Mouse (Mus musculus) spleen, adult 2 months (tissue): ENCODE measurements around the gene Alms1. TPM values are rescaled to one million over a fixed set of nuclear protein-coding genes. Genes with fewer than 3 reads are reported as not detected.

ENCODE experiments used
- DNase-seq, 2 experiments: peaks; one replicate each; pipeline versions ENCODE4 v3.0.0 to v3.0.0-alpha.2; 2012 to 2021; ENCODE audit warnings: low spot score in 2 of 2, low read depth in 1 of 2
- H3K27ac ChIP-seq: fragments of 200-500 bp; 2 replicates; pipeline ENCODE4 v1.5.1; 2012; ENCODE audit warnings: low read length, inconsistent platforms; ENCODE audit not compliant: insufficient read depth
- H3K27me3 ChIP-seq: fragments of 200-500 bp; 2 replicates; pipeline ENCODE4 v1.6.1; 2012; ENCODE audit warnings: mild to moderate bottlenecking, moderate library complexity, low read length, inconsistent platforms; ENCODE audit not compliant: control insufficient read depth, insufficient read depth
- H3K36me3 ChIP-seq: fragments of 200-500 bp; 2 replicates; pipeline ENCODE4 v1.6.1; 2012; ENCODE audit warnings: mild to moderate bottlenecking, low read length, inconsistent platforms; ENCODE audit not compliant: control insufficient read depth, insufficient read depth
- H3K4me1 ChIP-seq: fragments of 200-500 bp; 2 replicates; pipeline ENCODE4 v1.6.1; 2011; ENCODE audit warnings: inconsistent platforms; ENCODE audit not compliant: control insufficient read depth, insufficient read depth, insufficient read length
- H3K4me3 ChIP-seq: fragments of 200-500 bp; 2 replicates; pipeline ENCODE4 v1.5.1; 2011; ENCODE audit warnings: mild to moderate bottlenecking, inconsistent platforms; ENCODE audit not compliant: insufficient read depth, insufficient read length; ENCODE audit errors: extremely low read depth
- CTCF ChIP-seq: fragments of 200-500 bp; IDR thresholded peaks from 2 replicates; pipeline ENCODE4 v1.5.1; 2011; ENCODE audit warnings: mild to moderate bottlenecking, inconsistent platforms; ENCODE audit not compliant: insufficient read depth, insufficient read length, insufficient replicate concordance; ENCODE audit errors: extremely low read depth
- POLR2A ChIP-seq: fragments of 200-500 bp; IDR thresholded peaks from 2 replicates; pipeline ENCODE4 v1.6.1; 2011; ENCODE audit warnings: low read depth, low read length, inconsistent platforms
- WGBS: fragments of 180-500 bp; shearing (Covaris S2); methylation state at CpG from one replicate; pipeline ENCODE4 v1.1.7; 2018; 5-methylcytosine and 5-hydroxymethylcytosine counted together
- polyA plus RNA-seq: library from polyadenylated mRNA; depleted of rRNA; stranded (reverse); fragments of >200 nt; gene quantifications from 2 replicates; pipeline ENCODE4 v1.2.3, GENCODE M21; 2012

The Alms1 gene
- polyA plus RNA-seq, 1 experiment: 0.41 TPM

- no peak for DNase-seq
- 68% methylated on average over 4 of the region's 4 CpGs for WGBS
- H3K36me3 ChIP-seq: no peaks in the 10 kb centered on the region
- TF ChIP-seq POLR2A: no peak
- TF ChIP-seq CTCF: no peak
- no peak overlapping the region for H3K27ac ChIP-seq
- no peaks in the 10 kb centered on the region for H3K27me3 ChIP-seq
- no peak overlapping the region for H3K4me3 ChIP-seq
- no peaks in the 10 kb centered on the region for H3K4me1 ChIP-seq
Measured at GRCm38 (mm10) chr6:85584612-85585011, 2.7 kb upstream of the Alms1 start.

DNA sequence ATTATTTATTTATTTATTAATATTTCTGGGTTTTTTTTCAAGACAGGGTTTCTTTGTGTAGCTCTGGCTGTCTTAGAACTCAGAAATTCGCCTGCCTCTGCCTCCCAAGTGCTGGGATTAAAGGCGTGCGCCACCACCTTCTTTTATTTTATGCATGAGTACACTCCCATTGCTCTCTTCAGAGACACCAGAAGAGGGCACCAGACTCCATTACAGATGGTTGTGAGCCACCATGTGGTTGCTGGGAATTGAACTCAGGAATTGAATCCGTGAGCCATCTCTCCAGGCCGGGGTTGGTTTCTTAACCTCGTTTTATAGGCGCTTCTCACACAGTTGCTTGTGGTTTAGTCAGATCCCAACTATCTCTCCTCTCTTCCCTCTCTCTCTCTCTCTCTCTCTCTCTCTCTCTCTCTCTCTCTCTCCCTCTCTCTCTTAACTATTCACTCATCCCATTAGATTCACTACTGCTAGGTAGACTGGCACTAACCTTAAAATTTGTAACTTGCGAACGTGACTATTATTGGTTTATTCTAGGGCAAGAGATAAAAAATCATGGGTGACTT is 445 bp upstream of the Alms1 start:
- H3K27me3 ChIP-seq: no peaks in the 10 kb centered on the region
- peak overlapping the region; percentile 95; the same call in 1 of the 2 replicates for H3K4me3 ChIP-seq
- H3K27ac ChIP-seq: no peak overlapping the region
- H3K36me3 ChIP-seq: no peaks in the 10 kb centered on the region
- no peak for TF ChIP-seq CTCF
- TF ChIP-seq POLR2A: no peak
- no peak for DNase-seq
- no peaks in the 10 kb centered on the region for H3K4me1 ChIP-seq
- WGBS: 51% methylated on average over 9 of the region's 9 CpGs

GRCm38 (mm10) chr6:85588164-85588563 is 833 bp downstream of the Alms1 start:
- DNase-seq: no peak
- no peak overlapping the region for H3K27ac ChIP-seq
- no peaks in the 10 kb centered on the region for H3K4me1 ChIP-seq
- H3K36me3 ChIP-seq: no peaks in the 10 kb centered on the region
- TF ChIP-seq POLR2A (no peak), CTCF (no peak)
- peak overlapping the region; percentile 95 for H3K4me3 ChIP-seq
- WGBS: 2% methylated on average over 10 of the region's 10 CpGs
- H3K27me3 ChIP-seq: no peaks in the 10 kb centered on the region

- WGBS: 15% methylated on average over 4 of the region's 4 CpGs
- Histone ChIP-seq H3K27me3 (no peaks in the 10 kb centered on the region), H3K4me1 (no peaks in the 10 kb centered on the region), H3K27ac (no peak overlapping the region), H3K36me3 (no peaks in the 10 kb centered on the region), H3K4me3 (no peak overlapping the region; the same call in 1 of the 2 replicates)
- DNase-seq: no peak
- TF ChIP-seq CTCF (no peak), POLR2A (no peak)
Measured at GRCm38 (mm10) chr6:85588568-85588967, 1.2 kb downstream of the Alms1 start.

- Histone ChIP-seq H3K4me1 (no peaks in the 10 kb centered on the region), H3K4me3 (no peak overlapping the region), H3K27ac (no peak overlapping the region), H3K36me3 (no peaks in the 10 kb centered on the region), H3K27me3 (no peaks in the 10 kb centered on the region)
- TF ChIP-seq CTCF: no peak
- TF ChIP-seq POLR2A: no peak
- no peak for DNase-seq
- 99% methylated on average over 2 of the region's 2 CpGs for WGBS
Measured at GRCm38 (mm10) chr6:85590116-85590515, 2.8 kb downstream of the Alms1 start.

- H3K4me3 ChIP-seq: no peak overlapping the region
- no peaks in the 10 kb centered on the region for H3K36me3 ChIP-seq
- H3K27me3 ChIP-seq: no peaks in the 10 kb centered on the region
- WGBS: 32% methylated on average over 1 of the region's 1 CpGs
- DNase-seq: no peak
- H3K4me1 ChIP-seq: no peaks in the 10 kb centered on the region
- no peak overlapping the region for H3K27ac ChIP-seq
- no peak for TF ChIP-seq CTCF
- no peak for TF ChIP-seq POLR2A
Measured at GRCm38 (mm10) chr6:85599310-85599709, 12.0 kb downstream of the Alms1 start.

- Histone ChIP-seq H3K27ac (no peak overlapping the region), H3K36me3 (no peaks in the 10 kb centered on the region), H3K4me1 (no peaks in the 10 kb centered on the region), H3K4me3 (no peak overlapping the region), H3K27me3 (no peaks in the 10 kb centered on the region)
- no peak for TF ChIP-seq POLR2A
- no peak for TF ChIP-seq CTCF
- WGBS: 100% methylated on average over 1 of the region's 1 CpGs
- DNase-seq: no peak
Measured at GRCm38 (mm10) chr6:85610511-85610910, 23.2 kb downstream of the Alms1 start.

DNA sequence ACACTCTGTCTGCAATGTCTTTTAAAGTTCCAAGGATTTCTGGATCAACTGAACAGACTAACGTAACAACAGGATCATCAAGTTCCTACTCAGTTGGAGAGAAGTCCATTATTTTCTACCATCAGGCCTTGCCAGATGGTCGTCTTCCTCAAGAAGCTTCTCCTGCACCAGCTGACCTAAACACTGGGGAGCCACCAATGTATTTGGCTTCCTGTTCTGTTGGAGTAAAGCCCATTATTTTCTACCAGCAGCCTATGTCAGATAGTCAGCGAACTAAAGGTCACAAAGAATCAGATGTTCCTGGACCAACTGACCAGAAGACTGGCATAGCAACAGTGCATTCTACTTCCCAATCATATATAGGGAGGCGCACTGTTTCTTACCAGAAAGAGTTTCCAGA is 33.5 kb downstream of the Alms1 start:
- no peak for DNase-seq
- 94% methylated on average over 4 of the region's 4 CpGs for WGBS
- Histone ChIP-seq H3K4me1 (no peaks in the 10 kb centered on the region), H3K27ac (no peak overlapping the region), H3K36me3 (0 out of 2 replicates have a peak, but pooled peaks cover 3% of the 10 kb centered on the region), H3K4me3 (no peak overlapping the region), H3K27me3 (no peaks in the 10 kb centered on the region)
- no peak for TF ChIP-seq CTCF
